In the genomic region with DNA sequence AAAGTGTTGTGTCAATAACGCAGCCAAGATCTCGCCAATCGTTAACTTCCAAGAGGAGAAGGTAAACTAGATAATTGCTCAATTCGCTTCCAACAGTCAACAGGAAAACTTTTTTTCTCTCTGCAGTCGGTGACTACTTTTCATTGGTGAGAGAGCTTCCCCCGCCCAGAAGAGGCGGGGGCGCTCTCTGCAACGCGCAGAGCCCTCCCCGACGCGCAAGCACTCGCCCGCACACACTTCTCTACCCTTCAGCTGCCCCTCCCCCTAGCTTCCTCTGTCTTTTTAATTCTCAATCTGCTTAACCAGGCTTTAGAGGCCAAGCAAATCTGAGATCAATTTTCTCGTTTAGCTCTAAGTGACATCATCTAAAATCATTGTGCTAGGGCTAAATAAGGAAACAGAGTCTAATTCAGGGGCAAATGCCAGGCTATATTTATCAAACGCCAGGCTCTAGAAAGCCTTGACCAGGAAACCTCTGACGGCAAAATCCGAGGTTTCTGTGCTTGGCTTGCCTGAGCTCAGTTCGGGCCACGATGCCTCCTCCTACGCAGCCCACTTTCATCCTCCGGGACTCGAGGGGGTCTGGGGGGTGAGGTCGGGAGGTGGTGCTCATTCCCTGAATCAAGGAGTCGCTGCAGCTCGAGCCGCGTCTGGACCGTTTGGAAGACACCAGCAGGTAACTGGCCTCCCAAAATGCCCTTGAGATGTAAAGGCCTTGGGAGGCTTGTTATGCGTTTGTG, we compare ENCODE assay signal across 10 mouse cellular contexts. TPM values are rescaled to one million over a fixed set of nuclear protein-coding genes. Genes with fewer than 3 reads are reported as not detected.
DNase-seq lines count a peak whose midpoint lies in the region; ATAC-seq and TF ChIP-seq lines count a peak whose summit lies in the region.
"Had no signal": no experiment of that assay in that cellular context is flagged by ENCODE, and none has a peak within 500 bp of the region (broad histone marks: within the 10 kb centered on the region; RNA-seq: fewer than 3 reads in every experiment).

TSS of gene Fezf1 (minus strand) at position 50 of the 740 bp plus-strand sequence.

- peak within 1 kb of the TSS; percentile 20 for H3K4me3 ChIP-seq in lung, postnatal 0 days (ENCODE audit: low read depth, low read length)
- H3K4me3 ChIP-seq in forebrain, embryonic 11.5 days (ENCODE audit: low read depth, low read length): peak within 1 kb of the TSS; percentile 66
- peak within 1 kb of the TSS; percentile 42 for H3K4me3 ChIP-seq in limb, embryonic 14.5 days (replicated peaks; ENCODE audit: low read length)
- H3K4me3 ChIP-seq in stomach, embryonic 16.5 days (replicated peaks; ENCODE audit: low read length): peak within 1 kb of the TSS; percentile 43
- H3K4me3 ChIP-seq: erythroblast, embryonic 14.5 days had no signal

- H3K4me1 ChIP-seq in lung, postnatal 0 days (ENCODE audit: insufficient read depth, low read depth, low read length): peaks cover under 1% of the 10 kb centered on the region; the same call in 1 of the 2 replicates
- peaks cover 12% of the 10 kb centered on the region; the same call in 1 of the 2 replicates for H3K4me1 ChIP-seq in forebrain, embryonic 11.5 days (replicated peaks; ENCODE audit: control insufficient read depth, insufficient read depth, low read length)
- H3K4me1 ChIP-seq in limb, embryonic 14.5 days (ENCODE audit: control insufficient read depth, insufficient read depth, low read length): peaks cover 13% of the 10 kb centered on the region; the same call in 1 of the 2 replicates
- peaks cover 6% of the 10 kb centered on the region; the same call in 1 of the 2 replicates for H3K4me1 ChIP-seq in stomach, embryonic 16.5 days (ENCODE audit: control insufficient read depth, insufficient read depth, low read length)

- H3K9ac ChIP-seq in lung, postnatal 0 days (replicated peaks; ENCODE audit: low read depth): no peak within 1 kb of the TSS
- H3K9ac ChIP-seq in forebrain, embryonic 11.5 days (ENCODE audit: low read length): peak within 1 kb of the TSS; percentile 91
- H3K9ac ChIP-seq in limb, embryonic 14.5 days (ENCODE audit: low read depth, low read length, severe bottlenecking): no peak within 1 kb of the TSS
- no peak within 1 kb of the TSS for H3K9ac ChIP-seq in stomach, embryonic 16.5 days (ENCODE audit: low read length)

- no peaks in the 10 kb centered on the region for H3K9me3 ChIP-seq in lung, postnatal 0 days (ENCODE audit: low read length)
- no peaks in the 10 kb centered on the region for H3K9me3 ChIP-seq in forebrain, embryonic 11.5 days (ENCODE audit: control insufficient read depth, low read length)
- H3K9me3 ChIP-seq in limb, embryonic 14.5 days (ENCODE audit: control insufficient read depth, low read length): no peaks in the 10 kb centered on the region
- H3K9me3 ChIP-seq in stomach, embryonic 16.5 days (replicated peaks; ENCODE audit: control insufficient read depth, low read length): no peaks in the 10 kb centered on the region

- no peak for TF ChIP-seq CTCF in lung, postnatal 0 days (IDR thresholded peaks at IDR 0.05)

- no peak for ATAC-seq in lung, postnatal 0 days
- peak; percentile 84 for ATAC-seq in forebrain, embryonic 11.5 days (replicated peaks; ENCODE audit: low FRiP score)
- ATAC-seq in limb, embryonic 14.5 days (ENCODE audit: low FRiP score, low read depth): no peak
- 0 out of 2 replicates have a peak, but pooled peaks have one; percentile 33 for ATAC-seq in stomach, embryonic 16.5 days (ENCODE audit: insufficient read depth, low FRiP score)

- no peak for TF ChIP-seq POLR2A in limb, embryonic 14.5 days (IDR thresholded peaks at IDR 0.05; ENCODE audit: borderline replicate concordance, extremely low read depth, insufficient read depth, insufficient read length)

- TF ChIP-seq EP300 in lung, postnatal 0 days (IDR thresholded peaks at IDR 0.05): no peak

- H3K27me3 ChIP-seq in lung, postnatal 0 days (replicated peaks; ENCODE audit: insufficient read depth, low read length): peaks cover 76% of the 10 kb centered on the region
- peaks cover 11% of the 10 kb centered on the region for H3K27me3 ChIP-seq in forebrain, embryonic 11.5 days (ENCODE audit: control insufficient read depth, insufficient read depth, low read length)
- H3K27me3 ChIP-seq in limb, embryonic 14.5 days (ENCODE audit: control insufficient read depth, insufficient read depth, low read length): peaks cover 91% of the 10 kb centered on the region
- peaks cover 79% of the 10 kb centered on the region for H3K27me3 ChIP-seq in stomach, embryonic 16.5 days (ENCODE audit: control insufficient read depth, insufficient read depth, low read length)

- WGBS in lung, postnatal 0 days: 1% methylated on average over 31 of the region's 31 CpGs
- under 1% methylated on average over 31 of the region's 31 CpGs for WGBS in forebrain, embryonic 11.5 days
- under 1% methylated on average over 31 of the region's 31 CpGs for WGBS in limb, embryonic 14.5 days
- WGBS in stomach, embryonic 16.5 days: 2% methylated on average over 31 of the region's 31 CpGs

- peak within 1 kb of the TSS; percentile 47 for H3K4me2 ChIP-seq in lung, postnatal 0 days (replicated peaks; ENCODE audit: low read depth, low read length)
- peak within 1 kb of the TSS; percentile 75 for H3K4me2 ChIP-seq in forebrain, embryonic 11.5 days (ENCODE audit: low read depth, low read length, severe bottlenecking)
- H3K4me2 ChIP-seq in limb, embryonic 14.5 days (replicated peaks; ENCODE audit: low read depth, low read length, severe bottlenecking): peak within 1 kb of the TSS; percentile 73
- H3K4me2 ChIP-seq in stomach, embryonic 16.5 days (ENCODE audit: low read depth, low read length): peak within 1 kb of the TSS; percentile 58

- H3K27ac ChIP-seq in lung, postnatal 0 days (ENCODE audit: low read length): no peak within 1 kb of the TSS
- H3K27ac ChIP-seq in forebrain, embryonic 11.5 days (ENCODE audit: low read depth, low read length): peak within 1 kb of the TSS; percentile 94
- H3K27ac ChIP-seq in limb, embryonic 14.5 days (replicated peaks; ENCODE audit: low read depth, low read length): no peak within 1 kb of the TSS
- H3K27ac ChIP-seq in stomach, embryonic 16.5 days (ENCODE audit: low read length): no peak within 1 kb of the TSS

- no peaks in the 10 kb centered on the region for H3K36me3 ChIP-seq in lung, postnatal 0 days (ENCODE audit: insufficient read depth, low read length)
- H3K36me3 ChIP-seq in forebrain, embryonic 11.5 days (ENCODE audit: control insufficient read depth, insufficient read depth, low read length): no peaks in the 10 kb centered on the region
- no peaks in the 10 kb centered on the region for H3K36me3 ChIP-seq in limb, embryonic 14.5 days (ENCODE audit: control insufficient read depth, insufficient read depth, low read length)
- no peaks in the 10 kb centered on the region for H3K36me3 ChIP-seq in stomach, embryonic 16.5 days (ENCODE audit: control insufficient read depth, insufficient read depth, low read length)

- DNase-seq in lung, postnatal 0 days (ENCODE audit: low spot score): no peak
- DNase-seq in lung, postnatal 14 days: no peak
- peak; percentile 83 for DNase-seq in forebrain, embryonic 11.5 days (ENCODE audit: low spot score)
- DNase-seq in limb, embryonic 14.5 days (ENCODE audit: low spot score): no peak
- no peak for DNase-seq in frontal cortex, postnatal 36 days (ENCODE audit: low spot score in 2 of 2)
- DNase-seq in spleen, postnatal 14 days (ENCODE audit: low spot score in 2 of 2): no peak
- no peak for DNase-seq in layer of hippocampus, postnatal 10 days (ENCODE audit: low spot score in 2 of 2)

RNA-seq across cellular contexts. Expression of gene Fezf1, which starts in this region (rescaled TPM):
- not detected in 2 replicates for polyA plus RNA-seq in lung, postnatal 0 days (2015; fragmentation: Nextera tagmentation; extraction: Ambion mirVana)
- polyA plus RNA-seq in forebrain, embryonic 11.5 days (2014; fragmentation: Nextera tagmentation; extraction: Ambion mirVana): 34.9 and 37.0 TPM in 2 replicates
- polyA plus RNA-seq in limb, embryonic 14.5 days (2012; rRNA removed): 0.05 and 0.11 TPM in 2 replicates
- polyA plus RNA-seq in limb, embryonic 14.5 days (2014; fragmentation: Nextera tagmentation; extraction: Ambion mirVana): not detected in 2 replicates
- polyA plus RNA-seq in stomach, embryonic 16.5 days (2015; fragmentation: Nextera tagmentation; extraction: Ambion mirVana): not detected in 2 replicates
- not detected for total RNA-seq in layer of hippocampus, postnatal 10 days (2021)
- polyA plus RNA-seq: erythroblast, embryonic 14.5 days; small intestine, adult 2 months had no signal

Comparison
In these comparisons a context has a peak if more than half of its experiments do, and no peak if none do; other contexts are left out.
1. RNA of gene Fezf1 (polyA plus RNA-seq): 34.9 to 37.0 TPM in forebrain, embryonic 11.5 days; 0.05 to 0.11 TPM in limb, embryonic 14.5 days, not detected in lung, postnatal 0 days and not detected in stomach, embryonic 16.5 days; every median in the first group is over 10 times any median in the second.
2. Peak in ATAC-seq, H3K4me3 ChIP-seq and H3K4me2 ChIP-seq in stomach, embryonic 16.5 days; RNA of the gene not detected or under 1 TPM.
3. Peak in every context shown above with its lines, with median percentiles within 50 percentile points of each other: H3K4me2 ChIP-seq and H3K4me3 ChIP-seq.